Mouse (Mus musculus): ENCODE measurements at regions not wholly inside any gene's neighbourhood (a gene's known extent, or its start where the extent isn't known, plus 50 kb on each side); places are given as distances from the start of the nearest gene placed in this dataset.

DNA sequence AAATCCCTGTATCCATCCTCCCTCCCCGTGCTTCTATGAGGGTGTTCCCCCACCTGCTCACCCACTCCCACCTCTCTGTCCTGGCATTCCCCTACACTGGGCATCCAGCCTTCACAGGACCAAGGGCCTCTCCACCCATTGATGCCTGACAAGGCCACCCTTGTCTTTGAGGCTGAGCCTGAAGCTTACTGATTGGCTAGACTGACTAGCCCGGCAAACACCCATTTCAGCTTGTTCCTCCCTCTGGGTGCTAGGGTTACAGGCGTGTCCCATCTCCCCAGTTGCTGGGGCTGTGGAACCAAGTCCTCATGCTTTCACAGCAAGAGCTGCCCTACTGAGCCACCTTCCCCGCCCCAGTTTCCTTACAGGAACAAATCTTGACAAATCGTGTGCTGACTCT lies 80.9 kb upstream of the Cry1 start:
- no peak for TF ChIP-seq CTCF (IDR thresholded peaks at IDR 0.05; ENCODE audit: low read depth, low read length)
- no peak for TF ChIP-seq POLR2A (IDR thresholded peaks at IDR 0.05; ENCODE audit: extremely low read depth, insufficient read depth, low read length)

Data from liver, adult 2 months (tissue).